Mouse (Mus musculus): ENCODE measurements at regions not wholly inside any gene's neighbourhood (a gene's known extent, or its start where the extent isn't known, plus 50 kb on each side); places are given as distances from the start of the nearest gene placed in this dataset.

- no peaks in the 10 kb centered on the region for H3K4me1 ChIP-seq (ENCODE audit: insufficient read depth, low read length)
- DNase-seq (ENCODE audit: low spot score) (no peak), ATAC-seq (ENCODE audit: low FRiP score) (no peak)
- no peak overlapping the region for H3K9ac ChIP-seq (replicated peaks; ENCODE audit: low read length, poor library complexity, severe bottlenecking)
- H3K27me3 ChIP-seq (ENCODE audit: insufficient read depth, low read length): no peaks in the 10 kb centered on the region
- H3K4me2 ChIP-seq (ENCODE audit: low read depth, low read length, poor library complexity, severe bottlenecking): no peak overlapping the region
- TF ChIP-seq CTCF (IDR thresholded peaks at IDR 0.05): no peak
- H3K36me3 ChIP-seq (ENCODE audit: insufficient read depth, low read length): no peaks in the 10 kb centered on the region
- H3K4me3 ChIP-seq (ENCODE audit: low read depth, low read length): no peak overlapping the region
- no peaks in the 10 kb centered on the region for H3K9me3 ChIP-seq (ENCODE audit: low read length)
- H3K27ac ChIP-seq (ENCODE audit: low read depth, low read length): no peak overlapping the region
- WGBS: 91% methylated on average over 8 of the region's 8 CpGs
These were observed 50.0 kb upstream of the Trim2 start for GRCm38 (mm10) chr3:84356690-84357014.
